Mouse (Mus musculus): ENCODE data around the gene Mapk1.

The Mapk1 gene

GRCm38 (mm10) chr16:17082121-17082792 lies 99.1 kb downstream of the Mapk1 start:
- no peak for DNase-seq (ENCODE audit: extremely low read depth, low read depth)

DNA sequence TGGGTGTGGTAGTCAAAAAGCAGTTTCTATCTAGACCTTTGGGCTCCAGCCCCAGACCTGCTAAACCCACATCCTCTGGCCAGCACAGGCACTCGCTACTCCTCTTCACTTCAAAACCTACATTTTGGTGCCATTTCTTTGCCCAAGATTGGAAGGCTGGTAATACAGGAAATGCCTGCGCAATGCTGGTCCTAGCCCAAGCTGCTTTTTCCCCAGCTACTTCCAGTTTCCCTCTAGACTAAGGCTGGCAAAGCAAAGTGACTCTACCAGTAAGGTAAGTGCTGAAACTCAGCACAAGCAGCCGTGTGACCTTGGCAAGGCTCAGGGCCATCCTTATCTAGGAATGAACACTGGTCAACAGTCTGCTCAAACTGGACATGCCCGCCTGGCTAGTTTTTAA lies 102.5 kb downstream of the Mapk1 start:
- DNase-seq (ENCODE audit: extremely low read depth, low read depth), result no peak

GRCm38 (mm10) chr16:17086241-17086640 lies 103.1 kb downstream of the Mapk1 start:
- DNase-seq (ENCODE audit: extremely low read depth, low read depth), result no peak

DNA sequence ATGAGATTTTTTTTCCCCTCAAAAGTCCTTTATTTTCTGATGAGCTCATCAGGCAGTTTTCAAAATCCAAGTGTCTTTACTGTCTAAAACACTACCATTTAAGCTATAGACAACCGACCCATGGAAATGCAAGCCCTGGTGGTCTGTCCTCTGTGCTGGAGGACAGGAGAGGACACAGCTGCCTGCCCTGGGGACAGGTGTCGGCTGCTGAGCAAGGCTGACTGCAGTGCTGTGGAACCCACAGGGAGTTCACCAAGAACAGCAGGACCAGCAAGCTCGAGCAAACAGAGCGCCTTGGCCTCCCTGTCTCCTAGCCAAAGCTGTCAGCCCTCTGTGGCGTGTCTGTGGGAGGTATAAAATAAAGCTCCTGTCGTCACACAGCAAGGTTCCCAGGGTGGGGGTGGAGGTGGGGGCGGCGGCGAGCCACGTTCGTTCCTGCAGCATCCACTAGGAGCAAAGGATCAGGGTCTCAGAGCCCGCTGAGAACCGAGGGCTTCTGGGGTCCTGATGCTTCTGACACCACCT lies 103.5 kb downstream of the Mapk1 start:
- DNase-seq (ENCODE audit: extremely low read depth, low read depth), result no peak

- no peak for DNase-seq (ENCODE audit: extremely low read depth, low read depth)
These were observed 105.2 kb downstream of the Mapk1 start for GRCm38 (mm10) chr16:17088346-17088745.

- DNase-seq (ENCODE audit: extremely low read depth, low read depth), result no peak
These were observed 113.8 kb downstream of the Mapk1 start for GRCm38 (mm10) chr16:17096938-17097337.
